ENCODE assay signal across 10 mouse cellular contexts in genomic region chr1:132799258-132799657, GRCm38 (mm10). TPM values are rescaled to one million over a fixed set of nuclear protein-coding genes. Genes with fewer than 3 reads are reported as not detected.
DNase-seq lines count a peak whose midpoint lies in the region; ATAC-seq and TF ChIP-seq lines count a peak whose summit lies in the region.
"Had no signal": no experiment of that assay in that cellular context is flagged by ENCODE, and none has a peak within 500 bp of the region (broad histone marks: within the 10 kb centered on the region; RNA-seq: fewer than 3 reads in every experiment).

No protein-coding gene starts in this region.

- ATAC-seq in kidney, embryonic 15.5 days (replicated peaks; ENCODE audit: low FRiP score): no peak

- H3K27ac ChIP-seq in kidney, embryonic 15.5 days: no peak overlapping the region
- H3K27ac ChIP-seq in layer of hippocampus, adult 2 months: no peak overlapping the region
- H3K27ac ChIP-seq: hindbrain, embryonic 13.5 days; neural tube, embryonic 13.5 days had no signal

- H3K27me3 ChIP-seq in kidney, embryonic 15.5 days: peaks cover 25% of the 10 kb centered on the region

- H3K36me3 ChIP-seq in kidney, embryonic 15.5 days: no peaks in the 10 kb centered on the region
- H3K36me3 ChIP-seq: hindbrain, embryonic 13.5 days; neural tube, embryonic 13.5 days had no signal

- H3K4me1 ChIP-seq in kidney, embryonic 15.5 days: 0 out of 2 replicates have a peak, but pooled peaks cover 3% of the 10 kb centered on the region

- WGBS in kidney, embryonic 15.5 days: 0% methylated on average over 6 of the region's 6 CpGs

- no peak overlapping the region for H3K9ac ChIP-seq in kidney, embryonic 15.5 days
- H3K9ac ChIP-seq: hindbrain, embryonic 13.5 days; neural tube, embryonic 13.5 days had no signal

- no peak overlapping the region for H3K4me2 ChIP-seq in kidney, embryonic 15.5 days
- H3K4me2 ChIP-seq: hindbrain, embryonic 13.5 days; neural tube, embryonic 13.5 days had no signal

- peak; percentile 49 for DNase-seq in kidney, postnatal 10 days
- DNase-seq in R1 (ENCODE audit: low read depth, low spot score): peak; percentile 86
- peak; percentile 79 for DNase-seq in embryo, embryonic 11 days
- peak; percentile 84 for DNase-seq in mesoderm, embryonic 11.5 days (ENCODE audit: low read depth, low spot score)
- no peak for DNase-seq in layer of hippocampus, adult 2 months (ENCODE audit: low spot score in 2 of 2)
- no peak for DNase-seq in cerebellum, postnatal 25 days
- DNase-seq: liver had no signal

- no peaks in the 10 kb centered on the region for H3K9me3 ChIP-seq in kidney, embryonic 15.5 days (replicated peaks)
- H3K9me3 ChIP-seq: hindbrain, embryonic 13.5 days; neural tube, embryonic 13.5 days had no signal

- TF ChIP-seq CTCF in layer of hippocampus, adult 2 months (conservative IDR thresholded peaks at IDR 0.05): no peak

- H3K4me3 ChIP-seq in kidney, embryonic 15.5 days (replicated peaks): no peak overlapping the region
- H3K4me3 ChIP-seq in layer of hippocampus, adult 2 months: no peak overlapping the region
- H3K4me3 ChIP-seq: hindbrain, embryonic 13.5 days; neural tube, embryonic 13.5 days had no signal

RNA-seq across cellular contexts. Expression of gene Nfasc, which starts 57.7 kb away (rescaled TPM):
- 0.55 and 1.4 TPM in 2 replicates for polyA plus RNA-seq in kidney, embryonic 15.5 days (2015; fragmentation: Nextera tagmentation; extraction: Ambion mirVana)
- total RNA-seq in layer of hippocampus, adult 2 months (2021): 100 to 1,000 TPM; 150 to 169 TPM

Comparison
In these comparisons a context has a peak if more than half of its experiments do, and no peak if none do; other contexts are left out.
1. DNase-seq: peak in kidney, postnatal 10 days (single experiment), R1 (single experiment), embryo, embryonic 11 days (single experiment) and mesoderm, embryonic 11.5 days (single experiment); none in layer of hippocampus, adult 2 months (0 of 2) and cerebellum, postnatal 25 days (0 of 2).